In genomic region chr19:10869241-10869885, GRCm38 (mm10) we compare ENCODE assay signal across 8 mouse cellular contexts. TPM values are rescaled to one million over a fixed set of nuclear protein-coding genes. Genes with fewer than 3 reads are reported as not detected.
DNase-seq lines count a peak whose midpoint lies in the region; ATAC-seq lines count a peak whose summit lies in the region.

No protein-coding gene starts in this region.

- H3K27me3 ChIP-seq in intestine, embryonic 14.5 days (replicated peaks; ENCODE audit: control insufficient read depth, insufficient read depth, low read length) = no peaks in the 10 kb centered on the region

- intact Hi-C loops in gastrocnemius, postnatal 36 days (cut with DNase I) = no loop called here

- H3K9me3 ChIP-seq in intestine, embryonic 14.5 days (ENCODE audit: control insufficient read depth, low read length) = no peaks in the 10 kb centered on the region

- WGBS in intestine, embryonic 14.5 days = under 1% methylated on average over 43 of the region's 43 CpGs
- 3% methylated on average over 43 of the region's 43 CpGs for WGBS in macrophage (ENCODE audit: missing documents)

- no peaks in the 10 kb centered on the region for H3K79me2 ChIP-seq in macrophage (ENCODE audit: inconsistent target)

- peaks cover 21% of the 10 kb centered on the region for H3K4me1 ChIP-seq in intestine, embryonic 14.5 days (replicated peaks; ENCODE audit: control insufficient read depth, insufficient read depth, low read length)

- peak; percentile 88 for DNase-seq in adrenal gland, postnatal 10 days
- peak; percentile 94 for DNase-seq in embryo, embryonic 10.5 days (ENCODE audit: low spot score)
- peak; percentile 59 to 62 for DNase-seq in gastrocnemius, postnatal 36 days
- peak; percentile 87 for DNase-seq in intestine, embryonic 14.5 days (ENCODE audit: low spot score)
- DNase-seq in left cerebral cortex, adult 9 months (ENCODE audit: low spot score in 2 of 2) = peak; percentile 49 to 86
- peak; percentile 81 for DNase-seq in right cerebral cortex, postnatal 14 days
- DNase-seq in natural killer cell, adult 2 months (ENCODE audit: low spot score in 2 of 2) = no peak

- H3K4me2 ChIP-seq in intestine, embryonic 14.5 days (ENCODE audit: low read length) = peak overlapping the region; percentile 86

- peak overlapping the region; percentile 85 for H3K9ac ChIP-seq in intestine, embryonic 14.5 days (ENCODE audit: low read length)

- peak overlapping the region; percentile 88 for H3K4me3 ChIP-seq in intestine, embryonic 14.5 days (ENCODE audit: low read depth, low read length)
- peak overlapping the region; percentile 25 for H3K4me3 ChIP-seq in macrophage (ENCODE audit: inconsistent target)

- ATAC-seq in intestine, embryonic 14.5 days (replicated peaks; ENCODE audit: low FRiP score, low TSS enrichment, low read depth) = peak; percentile 88

- peaks cover 65% of the 10 kb centered on the region for H3K36me3 ChIP-seq in intestine, embryonic 14.5 days (ENCODE audit: control insufficient read depth, insufficient read depth, low read length)
- peaks cover 27% of the 10 kb centered on the region; the same call in 1 of the 2 replicates for H3K36me3 ChIP-seq in macrophage (ENCODE audit: inconsistent target)

- peak overlapping the region; percentile 84 for H3K27ac ChIP-seq in intestine, embryonic 14.5 days (ENCODE audit: low read depth)
- no peak overlapping the region for H3K27ac ChIP-seq in macrophage

RNA-seq across cellular contexts. Expression of gene Tmem132a, which starts 0.4 kb away (rescaled TPM):
- 10 to 100 TPM; 22.3 to 23.1 TPM for total RNA-seq in adrenal gland, postnatal 10 days (2021)
- 1 to 10 TPM; 5.3 to 6.0 TPM for total RNA-seq in gastrocnemius, postnatal 36 days (2021)
- 50.6 and 54.6 TPM in 2 replicates for polyA plus RNA-seq in intestine, embryonic 14.5 days (2014; fragmentation: Nextera tagmentation; extraction: Ambion mirVana)
- 10 to 100 TPM in 10 of 26 experiments, 1 to 10 TPM in 16; 5.0 to 17.4 (median 7.9) TPM for total RNA-seq in macrophage (2018; cell fraction: chromatin; rRNA removed)
- total RNA-seq in macrophage (2018; cell fraction: cytosol; rRNA removed) = 10 to 100 TPM in 1 of 26 experiments, 1 to 10 TPM in 25; 2.0 to 11.2 (median 6.0) TPM
- 10 to 100 TPM in 15 of 26 experiments, 1 to 10 TPM in 11; 4.9 to 32.2 (median 12.9) TPM for total RNA-seq in macrophage (2018; cell fraction: nucleus; rRNA removed)
- polyA plus RNA-seq in macrophage (2018) = 6.0 to 22.3 TPM (median 10.1 TPM) in 3 replicates

RNA-seq across cellular contexts. Expression of gene Tmem109, which starts 12.4 kb away (rescaled TPM):
- 10 to 100 TPM; 84.0 to 93.2 TPM for total RNA-seq in adrenal gland, postnatal 10 days (2021)
- total RNA-seq in gastrocnemius, postnatal 36 days (2021) = 100 to 1,000 TPM; 218 to 234 TPM
- polyA plus RNA-seq in intestine, embryonic 14.5 days (2014; fragmentation: Nextera tagmentation; extraction: Ambion mirVana) = 91.1 and 91.7 TPM in 2 replicates
- 10 to 100 TPM in 8 of 26 experiments, 1 to 10 TPM in 17, not detected in 1; 1.3 to 27.8 (median 6.8) TPM for total RNA-seq in macrophage (2018; cell fraction: chromatin; rRNA removed)
- total RNA-seq in macrophage (2018; cell fraction: cytosol; rRNA removed) = 10 to 100 TPM; 22.0 to 60.5 (median 35.6) TPM
- 10 to 100 TPM in 25 of 26 experiments, 1 to 10 TPM in 1; 5.5 to 63.8 (median 25.4) TPM for total RNA-seq in macrophage (2018; cell fraction: nucleus; rRNA removed)
- 30.6 to 77.7 TPM (median 50.2 TPM) in 3 replicates for polyA plus RNA-seq in macrophage (2018)

RNA-seq across cellular contexts. Expression of gene Prpf19, which starts 25.7 kb away (rescaled TPM):
- total RNA-seq in adrenal gland, postnatal 10 days (2021) = 100 to 1,000 TPM; 124 to 163 TPM
- total RNA-seq in gastrocnemius, postnatal 36 days (2021) = 100 to 1,000 TPM; 140 to 166 TPM
- 45.5 TPM in 2 replicates for polyA plus RNA-seq in intestine, embryonic 14.5 days (2014; fragmentation: Nextera tagmentation; extraction: Ambion mirVana)
- 10 to 100 TPM in 25 of 26 experiments, 1 to 10 TPM in 1; 7.1 to 71.2 (median 36.1) TPM for total RNA-seq in macrophage (2018; cell fraction: chromatin; rRNA removed)
- 10 to 100 TPM; 33.0 to 52.9 (median 43.5) TPM for total RNA-seq in macrophage (2018; cell fraction: cytosol; rRNA removed)
- total RNA-seq in macrophage (2018; cell fraction: nucleus; rRNA removed) = 10 to 100 TPM; 13.8 to 66.9 (median 23.9) TPM
- polyA plus RNA-seq in macrophage (2018) = 43.4 to 93.2 TPM (median 51.6 TPM) in 3 replicates

RNA-seq across cellular contexts. Expression of gene Slc15a3, which starts 29.8 kb away (rescaled TPM):
- total RNA-seq in adrenal gland, postnatal 10 days (2021) = 1 to 10 TPM; 3.2 to 3.5 TPM
- under 1 TPM; 0.42 to 0.43 TPM for total RNA-seq in gastrocnemius, postnatal 36 days (2021)
- polyA plus RNA-seq in intestine, embryonic 14.5 days (2014; fragmentation: Nextera tagmentation; extraction: Ambion mirVana) = 0.39 and 0.53 TPM in 2 replicates
- 100 to 1,000 TPM; 207 to 998 (median 456) TPM for total RNA-seq in macrophage (2018; cell fraction: chromatin; rRNA removed)
- 1,000 to 10,000 TPM in 1 of 26 experiments, 100 to 1,000 TPM in 25; 372 to 1,028 (median 651) TPM for total RNA-seq in macrophage (2018; cell fraction: cytosol; rRNA removed)
- 1,000 to 10,000 TPM in 8 of 26 experiments, 100 to 1,000 TPM in 18; 401 to 1,189 (median 870) TPM for total RNA-seq in macrophage (2018; cell fraction: nucleus; rRNA removed)
- polyA plus RNA-seq in macrophage (2018) = 344 to 583 TPM (median 414 TPM) in 3 replicates

RNA-seq across cellular contexts. Expression of gene Cd6, which starts 39.5 kb away (rescaled TPM):
- total RNA-seq in adrenal gland, postnatal 10 days (2021) = 1 to 10 TPM; 2.3 to 4.1 TPM
- total RNA-seq in gastrocnemius, postnatal 36 days (2021) = under 1 TPM in 1 of 2 experiments, not detected in 1; 0.87 TPM
- 0.11 TPM in 1 of 2 replicates, not detected in the other for polyA plus RNA-seq in intestine, embryonic 14.5 days (2014; fragmentation: Nextera tagmentation; extraction: Ambion mirVana)
- under 1 TPM in 1 of 26 experiments, not detected in 25; 0.71 TPM for total RNA-seq in macrophage (2018; cell fraction: chromatin; rRNA removed)
- under 1 TPM in 2 of 26 experiments, not detected in 24; 0.07 TPM for total RNA-seq in macrophage (2018; cell fraction: cytosol; rRNA removed)
- total RNA-seq in macrophage (2018; cell fraction: nucleus; rRNA removed) = under 1 TPM in 1 of 26 experiments, not detected in 25; 0.48 TPM
- polyA plus RNA-seq in macrophage (2018) = 0.06 to 0.12 TPM in 2 of 3 replicates, not detected in the other

Comparison
In these comparisons a context has a peak if more than half of its experiments do, and no peak if none do; other contexts are left out.
1. DNase-seq: peak in adrenal gland, postnatal 10 days (single experiment), embryo, embryonic 10.5 days (single experiment), gastrocnemius, postnatal 36 days (2 of 2), intestine, embryonic 14.5 days (single experiment), left cerebral cortex, adult 9 months (2 of 2) and right cerebral cortex, postnatal 14 days (single experiment); none in natural killer cell, adult 2 months (0 of 2).